Mouse (Mus musculus) kidney, postnatal 0 days (tissue): Measurements from ENCODE around the gene Pla1a. TPM values are rescaled to one million over a fixed set of nuclear protein-coding genes. Genes with fewer than 3 reads are reported as not detected.
"Not testable (repeated sequence)": the region's sequence is repeated elsewhere in the genome, so short reads cannot be mapped to it uniquely, and the experiment has no call there.

ENCODE experiments used
- ATAC-seq: fragments of 200-750 bp; cut with Nextera tagmentation; replicated peaks from 2 replicates; pipeline ENCODE4 v1.8.0; 2017; ENCODE audit warnings: low read depth, moderate number of reproducible peaks, moderate TSS enrichment, moderate library complexity; ENCODE audit not compliant: low FRiP score
- DNase-seq: peaks from one replicate; pipeline ENCODE4 v3.0.0-alpha.2; 2016; ENCODE audit warnings: low spot score
- H3K27ac ChIP-seq: fragments of 300-500 bp; sonication (generic); 2 replicates; pipeline ENCODE4 v1.5.1; 2014; ENCODE audit warnings: mild to moderate bottlenecking
- H3K27me3 ChIP-seq: fragments of 300-500 bp; sonication (generic); 2 replicates; pipeline ENCODE4 v1.6.1; 2014; ENCODE audit warnings: low read length, mixed read lengths; ENCODE audit not compliant: insufficient read depth
- H3K36me3 ChIP-seq: fragments of 300-500 bp; sonication (generic); 2 replicates; pipeline ENCODE4 v1.6.1; 2014; ENCODE audit warnings: low read length, mixed read lengths; ENCODE audit not compliant: insufficient read depth
- H3K4me1 ChIP-seq: fragments of 300-500 bp; sonication (generic); replicated peaks from 2 replicates; pipeline ENCODE4 v1.6.1; 2014; ENCODE audit warnings: antibody characterized with exemption, low read length, mixed read lengths; ENCODE audit not compliant: insufficient read depth
- H3K4me2 ChIP-seq: fragments of 300-500 bp; sonication (generic); 2 replicates; pipeline ENCODE4 v1.6.1; 2014; ENCODE audit warnings: mild to moderate bottlenecking, low read length, moderate library complexity, mixed read lengths
- H3K4me3 ChIP-seq: fragments of 300-500 bp; sonication (generic); replicated peaks from 2 replicates; pipeline ENCODE4 v1.5.1; 2014; ENCODE audit warnings: low read depth, low read length
- H3K9ac ChIP-seq: fragments of 300-500 bp; sonication (generic); 2 replicates; pipeline ENCODE4 v1.6.1; 2014; ENCODE audit warnings: low read depth, low read length
- H3K9me3 ChIP-seq: fragments of 300-500 bp; sonication (generic); replicated peaks from 2 replicates; pipeline ENCODE4 v1.6.1; 2016; ENCODE audit warnings: low read length, inconsistent platforms, mixed read lengths
- CTCF ChIP-seq: IDR thresholded peaks from 2 replicates; pipeline ENCODE4 v1.5.1; 2016; ENCODE audit warnings: antibody characterized with exemption, low read depth, mild to moderate bottlenecking, moderate library complexity
- WGBS: fragments of 180-500 bp; shearing (Covaris S2); extraction: QIAGEN DNeasy Blood & Tissue Kit; methylation state at CpG from one replicate; pipeline ENCODE4 v1.1.7; 2014; 5-methylcytosine and 5-hydroxymethylcytosine counted together
- polyA plus RNA-seq: library from polyadenylated mRNA; unstranded; fragments of >200 nt; fragmentation: Nextera tagmentation; extraction: Ambion mirVana; gene quantifications from 2 replicates; pipeline ENCODE4 v1.2.1, GENCODE M21; 2015

The Pla1a gene
- 36.5 and 36.8 TPM in 2 replicates for polyA plus RNA-seq

- Histone ChIP-seq H3K4me2 (peak within 1 kb of the TSS; percentile 31; the same call in 1 of the 2 replicates), H3K27ac (no peak within 1 kb of the TSS), H3K9me3 (no peaks in the 10 kb centered on the region), H3K9ac (no peak within 1 kb of the TSS), H3K4me1 (0 out of 2 replicates have a peak, but pooled peaks cover 6% of the 10 kb centered on the region), H3K4me3 (no peak within 1 kb of the TSS), H3K36me3 (no peaks in the 10 kb centered on the region), H3K27me3 (no peaks in the 10 kb centered on the region)
- 64% methylated on average over 11 of the region's 11 CpGs for WGBS
- DNase-seq (peak; percentile 61), ATAC-seq (no peak)
- TF ChIP-seq CTCF, result no peak
Measured at GRCm38 (mm10) chr16:38432498-38433425, at the start of gene Pla1a. Gene Pla1a, minus strand, starts transcription at chr16:38433145.

DNA sequence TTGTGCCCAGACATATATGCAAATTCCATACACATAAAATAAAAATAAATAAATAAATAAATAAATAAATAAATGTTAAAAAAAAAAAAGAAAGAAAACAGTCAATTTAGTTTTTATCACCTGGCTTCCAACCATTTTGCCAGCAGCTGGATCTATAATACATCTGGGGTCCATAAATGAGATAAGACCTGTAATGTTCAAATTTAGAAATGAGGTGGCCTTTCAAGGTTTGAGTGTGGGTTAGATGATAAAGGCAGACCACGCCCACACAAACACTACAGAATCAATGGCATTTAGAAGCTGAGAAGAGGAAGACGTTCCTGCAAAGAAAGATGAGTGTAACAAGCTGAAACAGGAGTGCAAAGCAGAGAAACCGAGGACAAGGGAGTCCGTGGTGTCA lies 48.4 kb upstream of the Pla1a start:
- Histone ChIP-seq H3K9me3 (no peaks in the 10 kb centered on the region), H3K4me3 (no peak overlapping the region), H3K27ac (no peak overlapping the region), H3K4me2 (no peak overlapping the region), H3K4me1 (peaks cover 7% of the 10 kb centered on the region; the same call in 1 of the 2 replicates), H3K27me3 (no peaks in the 10 kb centered on the region; the same call in 1 of the 2 replicates), H3K36me3 (no peaks in the 10 kb centered on the region), H3K9ac (no peak overlapping the region)
- DNase-seq (no peak), ATAC-seq (no peak)
- WGBS, result 79% methylated on average over 4 of the region's 4 CpGs
- TF ChIP-seq CTCF, result no peak

- Histone ChIP-seq H3K36me3 (no peaks in the 10 kb centered on the region), H3K27ac (no peak overlapping the region), H3K9ac (no peak overlapping the region), H3K9me3 (no peaks in the 10 kb centered on the region), H3K4me3 (no peak overlapping the region), H3K4me2 (no peak overlapping the region), H3K27me3 (no peaks in the 10 kb centered on the region; the same call in 1 of the 2 replicates), H3K4me1 (peaks cover 5% of the 10 kb centered on the region; the same call in 1 of the 2 replicates)
- ATAC-seq (no peak), DNase-seq (no peak)
- WGBS, result 94% methylated on average over 3 of the region's 3 CpGs
- TF ChIP-seq CTCF, result no peak
Measured at GRCm38 (mm10) chr16:38478296-38478695, 45.4 kb upstream of the Pla1a start.

GRCm38 (mm10) chr16:38477241-38477608 lies 44.3 kb upstream of the Pla1a start:
- WGBS, result 36% methylated on average over 14 of the region's 14 CpGs
- not testable (repeated sequence) for DNase-seq, H3K27ac ChIP-seq

GRCm38 (mm10) chr16:38476312-38477240 lies 43.6 kb upstream of the Pla1a start:
- 10% methylated on average over 34 of the region's 34 CpGs for WGBS
- H3K27ac ChIP-seq, result no peak overlapping the region
- peak overlapping the region; percentile 13 for H3K4me3 ChIP-seq
- DNase-seq, result peak; percentile 56
- H3K9me3 ChIP-seq, result no peaks in the 10 kb centered on the region
- no peaks in the 10 kb centered on the region; the same call in 1 of the 2 replicates for H3K27me3 ChIP-seq
- peaks cover 5% of the 10 kb centered on the region; the same call in 1 of the 2 replicates for H3K4me1 ChIP-seq
- peak overlapping the region; percentile 49 for H3K4me2 ChIP-seq
- no peak; the same call in 1 of the 2 replicates for ATAC-seq
- TF ChIP-seq CTCF, result no peak
- H3K36me3 ChIP-seq, result no peaks in the 10 kb centered on the region
- H3K9ac ChIP-seq, result no peak overlapping the region

More at GRCm38 (mm10) chr16:38477241-38477608, 44.3 kb upstream of the Pla1a start:
- not testable (repeated sequence) for H3K27me3 ChIP-seq, H3K36me3 ChIP-seq, H3K9me3 ChIP-seq, H3K4me1 ChIP-seq, H3K9ac ChIP-seq
- Histone ChIP-seq H3K4me2 (peak overlapping the region; percentile 49), H3K4me3 (peak overlapping the region; percentile 13; the same call in 1 of the 2 replicates)
- 0 out of 2 replicates have a peak, but pooled peaks have one; percentile 31 for ATAC-seq
